Mouse (Mus musculus) forebrain, embryonic 12.5 days (tissue): ENCODE results near the gene Emilin1. TPM values are rescaled to one million over a fixed set of nuclear protein-coding genes. Genes with fewer than 3 reads are reported as not detected.

Experiments
- polyA plus RNA-seq: library from polyadenylated mRNA; unstranded; fragments of >200 nt; fragmentation: Nextera tagmentation; extraction: Ambion mirVana; gene quantifications from 2 replicates; pipeline ENCODE4 v1.2.1, GENCODE M21; 2016

The Emilin1 gene
- polyA plus RNA-seq, 1 experiment from 2014 or later: 52.4 TPM

Other genes with a start within 250 kb of the Emilin1 start
- gene Cenpa, start 246.6 kb upstream of the Emilin1 start, polyA plus RNA-seq: 325 and 333 TPM in 2 replicates
- 109 and 134 TPM in 2 replicates for gene Dpysl5, start 201.8 kb upstream of the Emilin1 start, polyA plus RNA-seq
- 58.4 and 60.5 TPM in 2 replicates for gene Mapre3, start 98.8 kb upstream of the Emilin1 start, polyA plus RNA-seq
- gene Tmem214, start 45.4 kb upstream of the Emilin1 start, polyA plus RNA-seq: 52.5 and 56.4 TPM in 2 replicates
- gene Agbl5, start 24.7 kb upstream of the Emilin1 start, polyA plus RNA-seq: 28.8 TPM in 2 replicates
- gene Ost4, start 5.6 kb upstream of the Emilin1 start, polyA plus RNA-seq: 302 and 315 TPM in 2 replicates
- 4.7 and 7.7 TPM in 2 replicates for gene Khk, start 8.0 kb downstream of the Emilin1 start, polyA plus RNA-seq
- 6.4 and 7.3 TPM in 2 replicates for gene Cgref1, start 32.2 kb downstream of the Emilin1 start, polyA plus RNA-seq
- gene Preb, start 47.0 kb downstream of the Emilin1 start, polyA plus RNA-seq: 131 and 133 TPM in 2 replicates
- gene Tcf23, start 55.3 kb downstream of the Emilin1 start, polyA plus RNA-seq: not detected in 2 replicates
- gene Atraid, start 134.9 kb downstream of the Emilin1 start, polyA plus RNA-seq: 96.6 and 100 TPM in 2 replicates
- gene Slc5a6, start 135.5 kb downstream of the Emilin1 start, polyA plus RNA-seq: 11.1 and 12.1 TPM in 2 replicates
- gene Cad, start 141.4 kb downstream of the Emilin1 start, polyA plus RNA-seq: 45.4 and 54.1 TPM in 2 replicates
- not detected in 2 replicates for gene Dnajc5g, start 192.9 kb downstream of the Emilin1 start, polyA plus RNA-seq
- 2.3 and 2.9 TPM in 2 replicates for gene Slc30a3, start 194.8 kb downstream of the Emilin1 start, polyA plus RNA-seq
- gene Trim54, start 203.3 kb downstream of the Emilin1 start, polyA plus RNA-seq: not detected in 2 replicates
- not detected in 2 replicates for gene Ucn, start 225.4 kb downstream of the Emilin1 start, polyA plus RNA-seq
- 47.0 and 47.2 TPM in 2 replicates for gene Mpv17, start 240.8 kb downstream of the Emilin1 start, polyA plus RNA-seq